ENCODE assay signal across 23 mouse cellular contexts in the genomic region with DNA sequence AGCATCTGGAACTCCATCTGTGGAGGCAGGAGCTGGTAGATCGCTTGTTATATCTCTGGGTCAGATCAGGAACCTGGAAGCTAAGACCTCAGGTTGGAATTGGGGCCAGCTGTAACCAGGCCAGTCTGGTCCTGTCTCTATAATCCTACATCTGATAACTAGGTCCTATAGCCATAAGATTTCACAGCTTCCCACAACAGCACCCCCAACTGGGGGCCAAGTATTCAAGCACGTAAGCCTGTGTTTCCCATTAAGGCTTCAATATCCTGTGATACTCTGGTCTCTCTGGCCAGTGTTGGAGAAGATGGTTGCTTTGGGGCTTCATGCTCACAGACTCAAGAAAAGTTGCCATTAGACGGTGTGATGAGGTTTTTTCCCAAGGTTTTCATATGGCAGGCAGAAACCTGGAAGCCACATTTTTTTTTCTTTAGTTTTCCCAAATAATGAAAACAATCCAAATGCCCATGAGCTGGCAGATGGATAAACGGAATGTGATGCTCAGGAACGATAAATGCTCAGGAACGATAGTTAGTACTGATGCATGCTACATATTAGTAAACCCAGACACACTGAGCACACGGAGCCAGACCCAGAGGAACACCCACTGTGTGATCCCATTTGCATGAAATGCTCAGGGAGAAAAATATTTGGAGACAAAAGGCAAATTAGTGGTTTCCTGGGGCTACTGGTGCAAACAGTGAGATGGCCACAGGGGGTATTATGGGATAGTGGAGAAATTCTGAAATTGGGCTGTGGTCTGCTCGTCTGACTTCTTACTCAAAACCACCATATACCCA.
DNase-seq lines count a peak whose midpoint lies in the region; TF ChIP-seq lines count a peak whose summit lies in the region.
"Had no signal": no experiment of that assay in that cellular context is flagged by ENCODE, and none has a peak within 500 bp of the region (broad histone marks: within the 10 kb centered on the region; RNA-seq: fewer than 3 reads in every experiment).

No protein-coding gene starts in this region.

- peak; percentile 16 for TF ChIP-seq CTCF in left cerebral cortex, adult 2 months (IDR thresholded peaks at IDR 0.05)

- H3K4me3 ChIP-seq in left cerebral cortex, adult 2 months: no peak overlapping the region
- H3K4me3 ChIP-seq: embryonic facial prominence, embryonic 12.5 days; embryonic facial prominence, embryonic 15.5 days; gastrocnemius, adult 2 months; heart, adult 2 months; heart, embryonic 10.5 days; heart, embryonic 13.5 days; hindbrain, embryonic 12.5 days had no signal

- intact Hi-C loops in heart, postnatal 25 days (cut with DNase I): no loop called here
- intact Hi-C loops in left cerebral cortex, adult 2 months (cut with DNase I): no loop called here

- no peak overlapping the region for H3K27ac ChIP-seq in left cerebral cortex, adult 2 months
- H3K27ac ChIP-seq: embryonic facial prominence, embryonic 12.5 days; embryonic facial prominence, embryonic 15.5 days; gastrocnemius, adult 2 months; heart, adult 2 months; heart, embryonic 10.5 days; heart, embryonic 13.5 days; hindbrain, embryonic 12.5 days had no signal

- peak; percentile 64 for DNase-seq in heart, adult 11 months
- DNase-seq in heart, postnatal 25 days (ENCODE audit: low spot score): no peak
- no peak for DNase-seq in left cerebral cortex, adult 2 months (ENCODE audit: extremely low spot score in 1 of 2, low spot score in 2 of 2)
- no peak for DNase-seq in left cerebral cortex, adult 8-10 months (ENCODE audit: low spot score in 2 of 2)
- DNase-seq in ES-CJ7 (ENCODE audit: low read depth, low spot score) (peak; percentile 38), R1 (ENCODE audit: low read depth, low spot score) (peak; percentile 54)
- DNase-seq in adrenal gland, postnatal 14 days: no peak
- DNase-seq in thymus, postnatal 4 days: no peak
- DNase-seq: adrenal gland, adult 2 months; adrenal gland, postnatal 25 days; cerebellum, adult 18-20 months; cerebellum, adult 9-10 months; cerebellum, postnatal 25 days; forebrain, postnatal 0 days; gastrocnemius, adult 2 months; gastrocnemius, postnatal 14 days; heart, adult 2 months; heart, postnatal 14 days had no signal

Comparison
In these comparisons a context has a peak if more than half of its experiments do, and no peak if none do; other contexts are left out.
1. DNase-seq: peak in heart, adult 11 months (single experiment), ES-CJ7 (single experiment) and R1 (single experiment); none in heart, postnatal 25 days (single experiment), left cerebral cortex, adult 2 months (0 of 2), left cerebral cortex, adult 8-10 months (0 of 2), adrenal gland, postnatal 14 days (single experiment) and thymus, postnatal 4 days (single experiment).